Mouse (Mus musculus) liver, adult (tissue): ENCODE results near the gene Bid.

ENCODE experiments used
- GATA4 ChIP-seq: IDR thresholded peaks from 2 replicates; pipeline ENCODE4 v1.6.1; 2014; ENCODE audit warnings: mild to moderate bottlenecking, low read length; ENCODE audit not compliant: insufficient replicate concordance

The Bid gene

DNA sequence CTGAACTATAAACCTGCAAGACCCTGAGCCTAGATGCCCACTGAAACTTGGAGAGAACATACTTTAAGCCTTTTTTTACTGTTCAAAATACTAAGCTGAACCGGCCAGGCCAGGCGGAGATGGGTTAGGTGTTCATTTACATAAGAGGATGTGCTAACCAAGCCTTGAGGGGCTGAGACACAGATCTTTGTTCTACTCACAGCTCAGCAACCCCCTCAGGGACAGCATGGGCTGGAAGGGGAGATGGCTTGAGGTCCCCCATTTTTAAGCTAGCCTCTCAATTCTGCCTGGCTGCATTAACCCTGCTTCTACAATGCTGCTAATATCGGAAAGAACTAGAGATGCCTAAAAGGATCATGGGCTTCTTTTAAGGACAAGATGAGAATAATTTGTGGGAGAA lies 23.1 kb upstream of the Bid start:
- TF ChIP-seq GATA4: no peak

DNA sequence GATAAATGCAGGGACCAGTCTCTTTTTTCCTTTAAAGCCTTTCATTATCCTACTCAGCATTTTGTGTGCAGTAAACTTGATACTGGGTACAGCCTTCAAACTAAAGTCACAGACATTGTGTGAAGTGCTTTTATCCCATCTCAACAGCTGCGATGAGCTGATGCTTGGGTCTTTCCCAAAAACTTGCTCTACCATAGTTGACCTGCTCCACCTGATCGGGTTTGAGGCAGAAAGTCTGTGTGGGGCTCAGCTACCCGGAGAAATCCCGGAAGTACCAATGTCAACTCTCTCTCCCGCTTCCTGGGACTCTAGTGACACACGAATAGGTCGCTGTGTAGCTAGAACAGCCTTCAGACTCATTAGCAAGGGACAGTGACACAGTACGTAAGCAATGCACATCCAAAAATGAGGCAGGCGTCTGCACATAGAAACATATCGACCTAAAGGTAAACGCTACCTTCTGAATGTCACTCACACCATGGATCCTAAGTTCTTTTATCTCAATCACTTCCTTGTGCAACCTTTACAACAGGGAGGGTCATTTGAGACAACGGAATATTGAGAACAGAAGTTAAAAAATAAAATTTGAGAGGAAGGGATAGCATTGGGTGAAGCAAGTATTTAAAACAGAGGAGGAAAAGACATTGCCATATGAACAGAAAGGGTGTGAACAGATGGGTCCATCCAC lies 22.3 kb upstream of the Bid start:
- TF ChIP-seq GATA4: no peak

DNA sequence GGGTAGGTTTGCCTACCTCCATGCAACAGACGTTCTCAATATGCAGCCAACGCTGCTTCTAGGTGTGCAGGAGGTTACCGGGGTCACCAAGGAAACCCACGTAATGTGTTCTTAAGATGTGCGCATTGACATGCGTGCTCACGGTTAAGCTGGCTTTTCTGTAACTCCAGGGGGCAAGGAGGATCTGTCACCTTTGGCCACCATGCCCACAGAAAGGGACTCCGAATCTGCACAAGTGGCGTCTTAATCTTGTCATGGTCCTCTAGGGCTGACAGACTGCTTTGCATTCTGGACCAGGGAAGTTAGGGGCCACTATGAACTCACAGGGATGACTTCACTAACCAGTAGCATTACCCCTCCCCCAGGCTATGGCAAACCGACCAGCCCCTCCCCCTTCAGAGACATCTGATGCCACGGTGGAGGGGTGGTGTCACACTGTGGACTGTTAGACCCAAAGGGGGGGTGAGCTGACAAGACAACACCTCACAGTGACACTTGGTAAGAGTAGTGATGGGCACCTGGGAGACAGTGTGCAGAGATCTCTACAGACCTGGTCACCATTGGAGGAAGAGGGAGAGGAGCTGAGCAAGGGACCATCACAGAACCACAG lies 21.5 kb upstream of the Bid start:
- no peak for TF ChIP-seq GATA4

DNA sequence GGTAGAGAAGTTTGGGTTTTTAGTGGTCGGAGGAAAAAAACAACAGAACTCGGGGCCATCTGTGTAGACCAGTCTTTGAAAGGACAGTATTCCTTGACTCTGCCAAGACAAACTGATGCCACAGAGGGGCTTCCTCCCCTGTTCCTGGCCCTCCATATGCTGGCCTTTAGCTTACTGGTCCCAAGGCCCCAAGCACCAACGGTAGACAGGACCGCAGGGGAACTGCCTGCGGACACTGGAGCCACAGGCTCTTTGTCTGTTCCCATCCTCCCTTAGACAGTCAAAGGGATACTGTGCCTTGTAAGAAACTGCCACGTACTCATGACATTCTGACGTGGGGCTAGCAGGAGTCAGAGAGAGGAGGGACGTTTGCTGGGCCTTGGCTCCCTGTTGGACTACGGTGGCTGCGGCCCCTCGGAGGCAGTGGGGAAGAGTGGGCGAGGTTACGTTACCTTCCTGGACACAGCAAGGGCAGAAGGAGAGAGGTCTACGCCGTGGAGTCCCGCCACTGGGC lies 20.5 kb upstream of the Bid start:
- TF ChIP-seq GATA4: no peak

DNA sequence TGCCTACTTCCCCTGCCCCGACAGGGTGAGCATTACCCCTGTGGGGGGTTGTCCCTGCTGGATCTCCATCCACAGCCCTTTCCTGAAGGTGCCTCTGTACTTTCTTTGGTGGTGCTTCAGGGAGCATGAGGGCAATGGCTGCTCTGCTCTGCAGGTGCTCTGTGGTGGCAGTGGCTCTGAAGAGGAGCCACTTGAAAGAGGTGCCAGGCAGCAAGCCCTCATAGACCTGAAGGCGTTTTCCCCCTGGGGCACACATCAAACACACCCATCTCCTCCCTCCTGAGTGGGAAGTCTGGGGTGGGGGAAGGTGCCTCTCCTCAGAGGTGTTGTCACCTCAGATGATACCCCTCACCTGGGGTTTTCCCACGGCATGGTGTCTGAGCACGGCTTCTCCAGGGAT lies 17.5 kb upstream of the Bid start:
- TF ChIP-seq GATA4: no peak

DNA sequence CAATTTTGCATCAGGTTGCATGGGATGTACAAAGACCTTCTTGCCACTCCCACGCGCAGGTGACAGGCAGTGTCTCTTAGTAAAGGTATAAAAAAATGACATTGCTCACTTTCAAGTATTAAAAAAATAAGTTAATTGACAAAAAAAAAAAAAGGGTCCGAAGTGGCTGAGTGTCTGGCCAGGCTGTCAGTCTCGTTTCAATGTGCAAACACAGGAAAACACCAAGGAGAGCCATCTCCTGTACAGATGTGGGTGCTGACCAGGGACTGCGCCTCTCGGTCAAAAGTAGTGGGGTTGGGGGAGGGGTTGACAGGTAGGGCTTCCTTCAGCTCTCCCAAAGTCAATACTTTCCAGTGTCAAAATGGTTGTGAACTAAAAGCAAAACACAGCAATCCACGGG lies 17.0 kb upstream of the Bid start:
- no peak for TF ChIP-seq GATA4

DNA sequence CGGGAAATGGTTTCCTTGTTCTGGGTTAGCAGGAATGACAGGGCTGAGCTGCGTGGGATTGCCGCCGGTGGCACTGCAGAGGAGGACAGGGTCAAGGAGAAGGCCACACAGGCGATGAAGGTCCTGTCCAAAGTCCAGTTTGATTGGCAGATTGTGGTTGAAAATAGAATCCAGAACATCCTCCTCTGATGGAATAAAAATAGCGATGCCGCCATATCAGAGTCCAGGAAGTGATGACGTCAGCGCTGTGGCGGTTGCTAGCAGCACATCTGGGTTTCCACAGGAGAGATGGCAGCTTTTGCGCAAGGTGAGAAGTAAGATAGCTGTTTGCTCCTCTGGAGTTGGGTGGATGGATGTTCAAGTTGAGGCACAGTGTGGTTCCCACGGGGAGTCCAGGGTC lies 15.9 kb upstream of the Bid start:
- TF ChIP-seq GATA4: no peak

DNA sequence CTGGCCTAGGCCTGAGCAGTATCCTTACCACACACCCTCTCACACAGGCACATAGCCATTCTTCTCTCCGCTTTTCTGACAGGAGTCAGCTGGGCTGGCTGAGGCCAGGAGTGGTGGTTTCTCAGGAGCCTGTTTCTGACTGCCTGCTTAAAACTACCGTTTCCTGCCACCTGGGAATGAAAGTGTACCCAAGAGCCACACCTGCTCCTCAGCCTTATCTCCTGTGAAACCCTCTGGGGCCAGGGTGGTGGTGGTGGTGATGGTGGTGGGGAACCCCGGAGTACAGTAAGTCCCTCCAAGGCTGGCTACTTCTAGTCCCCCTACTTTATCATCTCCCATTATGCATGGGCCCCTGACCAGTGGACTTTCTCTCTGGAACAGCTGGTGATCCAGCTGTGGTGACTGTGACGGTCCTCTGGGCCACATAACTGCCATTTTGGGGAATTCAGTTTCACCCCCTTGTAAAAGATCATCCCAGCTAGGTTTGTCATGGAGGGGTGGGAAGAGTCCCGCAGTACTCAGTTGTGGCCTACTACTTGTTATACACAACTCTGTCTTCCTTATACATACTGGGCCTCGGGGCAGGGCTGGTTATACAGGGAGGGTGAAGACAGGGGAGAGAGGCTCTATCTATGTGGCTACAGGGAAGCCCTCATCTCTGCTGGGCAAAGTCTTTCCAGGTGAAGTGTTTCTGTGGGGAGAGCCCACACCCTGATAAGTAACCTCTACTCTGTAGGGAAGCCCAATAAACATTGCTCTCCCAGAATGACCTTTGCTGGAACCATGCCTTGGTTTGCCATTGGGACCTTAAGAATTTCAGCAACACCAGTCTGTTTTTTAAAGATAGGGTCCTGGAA lies 14.0 kb upstream of the Bid start:
- TF ChIP-seq GATA4: no peak

DNA sequence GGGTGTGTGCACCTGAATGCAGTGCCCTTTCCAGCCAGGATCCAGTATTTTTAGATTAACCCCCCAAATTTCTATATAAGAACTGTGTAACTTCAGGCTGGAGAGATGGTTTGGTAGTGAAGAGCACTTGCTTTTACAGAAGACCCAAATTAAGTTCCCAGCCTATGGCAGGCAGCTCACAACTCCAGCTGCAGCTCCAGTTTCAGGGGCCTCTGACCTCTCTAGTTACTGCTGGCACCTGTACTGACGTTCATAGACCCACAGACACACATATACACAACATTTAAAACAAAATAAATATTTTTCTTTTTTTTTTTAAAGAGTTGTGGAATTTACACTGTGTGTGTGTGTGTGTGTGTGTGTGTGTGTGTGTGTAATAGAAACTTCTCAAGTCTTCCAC lies 12.8 kb upstream of the Bid start:
- TF ChIP-seq GATA4: no peak

DNA sequence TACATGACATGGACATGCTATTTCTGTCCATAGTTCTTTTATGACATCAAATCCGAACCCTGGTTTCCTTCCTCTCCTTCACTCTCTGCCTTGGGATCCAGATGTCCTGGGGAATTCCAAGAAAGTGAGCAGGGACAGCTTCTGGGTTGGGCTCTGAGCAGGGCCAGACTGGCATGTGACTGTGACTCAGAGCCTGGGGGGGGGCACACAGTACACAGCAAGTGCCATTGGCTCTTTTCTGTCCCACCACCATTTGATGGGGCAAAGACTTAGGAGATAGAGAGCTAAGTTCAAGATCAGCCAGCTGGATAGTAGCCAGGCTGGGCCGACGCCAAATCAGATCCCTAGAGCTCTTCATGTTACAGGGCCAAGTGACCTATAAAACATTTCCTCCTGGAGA lies 11.1 kb upstream of the Bid start:
- no peak for TF ChIP-seq GATA4

DNA sequence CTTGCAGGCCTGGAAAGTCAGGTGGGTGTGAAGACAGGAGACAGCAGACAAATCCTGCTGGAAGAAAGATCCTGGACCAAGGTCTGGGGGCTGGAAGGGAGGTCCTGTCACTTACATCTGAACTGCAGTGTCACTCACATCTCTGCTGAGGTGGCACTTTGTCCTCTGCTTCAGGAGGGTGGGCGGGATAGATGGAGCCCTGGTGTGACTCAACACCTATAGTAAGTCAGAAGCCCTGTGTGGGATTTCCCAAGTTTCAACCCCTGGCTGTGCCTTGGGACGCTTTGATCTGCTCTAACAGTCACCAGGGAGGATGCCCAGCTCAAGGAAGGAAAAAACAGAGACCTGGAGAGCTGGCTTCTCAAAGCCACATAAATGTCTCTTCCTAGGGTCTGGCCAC lies 10.2 kb upstream of the Bid start:
- no peak for TF ChIP-seq GATA4

DNA sequence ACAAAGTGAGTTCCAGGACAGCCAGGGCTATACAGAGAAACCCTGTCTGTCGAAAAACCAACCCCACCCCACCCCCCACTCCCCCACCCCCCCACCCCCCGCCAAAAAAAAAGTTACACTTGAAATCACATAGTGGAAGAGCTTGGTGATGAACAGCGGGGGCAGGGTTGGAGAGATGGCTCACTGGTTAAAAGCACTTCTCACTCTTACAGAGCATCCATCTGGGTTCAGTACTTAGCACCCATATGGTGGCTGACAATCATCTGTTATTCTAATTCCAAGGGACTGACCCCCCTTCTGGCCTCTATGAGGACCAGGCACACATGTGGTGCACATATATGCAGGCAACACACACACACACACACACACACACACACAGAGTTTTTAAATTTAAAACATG lies 1.3 kb upstream of the Bid start:
- TF ChIP-seq GATA4: no peak

DNA sequence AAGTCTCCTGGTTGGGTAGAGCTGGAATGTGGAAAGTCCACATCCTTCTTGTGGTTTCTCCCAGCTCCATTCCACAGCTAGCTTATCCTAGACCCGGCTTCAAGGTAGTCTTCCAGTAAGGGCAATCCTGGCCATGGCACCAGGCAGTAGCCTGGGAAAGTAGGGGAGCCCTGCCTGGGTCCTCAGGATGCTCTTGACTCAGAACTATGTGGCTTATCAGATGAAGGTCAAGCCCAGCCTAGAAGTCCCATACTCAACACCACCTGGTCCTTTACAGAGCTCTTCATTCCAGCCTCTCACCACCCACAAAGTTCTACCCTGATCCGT lies 1.0 kb downstream of the Bid start:
- no peak for TF ChIP-seq GATA4

DNA sequence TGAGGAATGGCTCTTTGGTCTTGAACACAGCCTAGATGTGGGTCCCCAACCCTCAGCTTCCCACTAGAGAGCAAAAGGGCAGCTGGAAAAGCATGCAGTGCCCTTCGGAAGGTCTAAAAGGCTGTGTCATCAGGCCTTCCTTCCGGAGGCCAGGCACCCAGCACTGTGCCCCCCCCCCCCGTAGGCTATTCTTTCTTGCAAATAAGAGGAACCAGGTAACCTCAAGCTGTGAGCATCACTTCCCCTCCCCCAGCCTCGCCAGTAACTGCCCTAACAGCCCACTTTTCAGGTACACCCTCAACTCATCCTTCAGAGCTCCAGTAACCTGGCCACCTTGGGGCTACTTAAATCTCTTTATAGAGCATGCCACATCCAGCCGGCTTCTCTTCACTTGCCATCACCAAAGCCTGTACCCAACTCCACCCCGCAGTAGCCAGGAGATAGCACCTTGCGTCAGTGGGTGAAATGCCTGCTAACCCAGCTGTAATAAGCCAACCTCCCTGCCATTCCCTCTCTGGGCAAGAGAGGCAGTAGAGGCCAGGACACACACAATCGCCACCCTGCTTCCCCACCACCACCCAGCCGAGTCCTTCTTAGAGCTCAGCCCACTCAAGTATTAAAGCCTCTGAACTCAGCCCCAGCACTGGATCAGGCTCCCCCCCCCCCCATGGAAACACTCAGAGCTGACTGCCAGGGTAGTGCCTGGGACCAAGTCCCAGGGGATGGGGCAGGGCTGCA lies 1.6 kb downstream of the Bid start:
- no peak for TF ChIP-seq GATA4

DNA sequence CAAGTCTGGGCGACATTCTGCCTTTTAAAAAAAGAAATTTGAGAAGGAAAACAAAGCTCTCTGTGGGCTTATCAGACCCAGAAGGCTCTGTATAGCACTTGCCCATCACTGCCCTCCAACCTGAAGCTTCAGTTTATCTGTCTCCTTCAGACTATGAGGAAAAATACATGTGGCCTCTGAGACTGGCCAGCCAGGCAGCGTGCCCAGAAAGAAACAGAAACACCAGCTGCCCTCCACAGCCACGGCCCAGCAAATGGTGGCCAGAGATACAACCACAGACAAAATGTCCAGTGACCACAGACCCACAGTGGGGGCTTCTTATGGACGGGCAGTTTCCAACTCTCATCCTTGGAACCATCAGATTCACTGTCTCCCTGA lies 2.1 kb downstream of the Bid start:
- no peak for TF ChIP-seq GATA4

DNA sequence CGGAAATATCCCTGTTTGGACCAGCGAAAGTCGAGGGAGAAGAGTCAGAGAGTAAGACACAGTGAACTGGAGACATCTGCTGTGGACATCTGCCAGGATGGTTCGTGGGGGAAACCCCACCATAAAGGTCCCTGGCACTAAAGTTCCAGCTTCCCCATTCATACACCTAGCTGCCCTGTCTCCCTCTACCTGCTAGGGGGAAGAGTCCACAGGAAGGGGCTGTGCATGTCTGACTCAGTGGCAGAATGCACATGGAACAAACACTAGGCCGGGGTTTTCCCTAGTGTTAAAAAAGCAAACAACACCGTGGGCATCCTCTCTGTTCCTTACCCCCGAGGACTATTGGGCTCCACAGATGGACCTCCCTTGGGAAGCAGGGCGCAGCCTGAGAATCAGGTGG lies 2.9 kb downstream of the Bid start:
- TF ChIP-seq GATA4: no peak
